Mouse (Mus musculus): ENCODE results near the gene Aprt. TPM values are rescaled to one million over a fixed set of nuclear protein-coding genes. Genes with fewer than 3 reads are reported as not detected.
"Not testable (repeated sequence)": the region's sequence is repeated elsewhere in the genome, so short reads cannot be mapped to it uniquely, and the experiment has no call there.

The Aprt gene
- polyA plus RNA-seq, 1 experiment from 2014 or later: 354 TPM

GRCm38 (mm10) chr8:122584981-122585380 lies 8.3 kb upstream of the Aprt start:
- Histone ChIP-seq H3K4me2 (no peak overlapping the region), H3K36me3 (no peaks in the 10 kb centered on the region), H3K27ac (peak overlapping the region; percentile 44; the same call in 1 of the 2 replicates), H3K27me3 (replicated peaks) (no peaks in the 10 kb centered on the region), H3K9me3 (no peaks in the 10 kb centered on the region), H3K4me1 (peaks cover 14% of the 10 kb centered on the region), H3K9ac (no peak overlapping the region), H3K4me3 (replicated peaks) (no peak overlapping the region)
- no peak for ATAC-seq (ENCODE audit: insufficient read depth, low FRiP score, low read depth)
- WGBS: 79% methylated on average over 9 of the region's 9 CpGs

GRCm38 (mm10) chr8:122580926-122581325 lies 4.2 kb upstream of the Aprt start:
- no peak overlapping the region for H3K27ac ChIP-seq
- H3K4me3 ChIP-seq (replicated peaks): no peak overlapping the region
- peaks cover 28% of the 10 kb centered on the region for H3K4me1 ChIP-seq
- no peak overlapping the region for H3K9ac ChIP-seq
- H3K4me2 ChIP-seq: no peak overlapping the region
- H3K27me3 ChIP-seq (replicated peaks): no peaks in the 10 kb centered on the region
- 32% methylated on average over 15 of the region's 15 CpGs for WGBS
- H3K9me3 ChIP-seq: no peaks in the 10 kb centered on the region
- H3K36me3 ChIP-seq: no peaks in the 10 kb centered on the region
- no peak for ATAC-seq (ENCODE audit: insufficient read depth, low FRiP score, low read depth)

- Histone ChIP-seq H3K4me1 (peaks cover 39% of the 10 kb centered on the region), H3K27me3 (replicated peaks) (no peaks in the 10 kb centered on the region), H3K36me3 (no peaks in the 10 kb centered on the region; the same call in 1 of the 2 replicates), H3K27ac (no peak overlapping the region), H3K9ac (no peak overlapping the region), H3K4me2 (no peak overlapping the region), H3K9me3 (no peaks in the 10 kb centered on the region), H3K4me3 (replicated peaks) (no peak overlapping the region)
- 36% methylated on average over 7 of the region's 7 CpGs for WGBS
- no peak for ATAC-seq (ENCODE audit: insufficient read depth, low FRiP score, low read depth)
These were observed 2.5 kb upstream of the Aprt start for GRCm38 (mm10) chr8:122579196-122579595.

- Histone ChIP-seq H3K27me3 (replicated peaks) (no peaks in the 10 kb centered on the region), H3K9ac (no peak overlapping the region), H3K4me3 (replicated peaks) (peak overlapping the region; percentile 67), H3K9me3 (no peaks in the 10 kb centered on the region), H3K36me3 (peaks cover 12% of the 10 kb centered on the region), H3K4me1 (peaks cover 39% of the 10 kb centered on the region), H3K27ac (no peak overlapping the region; the same call in 1 of the 2 replicates), H3K4me2 (peak overlapping the region; percentile 82)
- WGBS: 30% methylated on average over 10 of the region's 10 CpGs
- ATAC-seq (ENCODE audit: insufficient read depth, low FRiP score, low read depth): no peak
These were observed 407 bp upstream of the Aprt start for GRCm38 (mm10) chr8:122577116-122577515.

GRCm38 (mm10) chr8:122575735-122576647 lies 718 bp downstream of the Aprt start:
- peak overlapping the region; percentile 60 for H3K9ac ChIP-seq
- peak overlapping the region; percentile 72 for H3K27ac ChIP-seq
- H3K4me3 ChIP-seq (replicated peaks): peak overlapping the region; percentile 67
- peaks cover 35% of the 10 kb centered on the region for H3K4me1 ChIP-seq
- ATAC-seq (ENCODE audit: insufficient read depth, low FRiP score, low read depth): peak; percentile 4; the same call in 1 of the 2 replicates
- no peaks in the 10 kb centered on the region for H3K9me3 ChIP-seq
- peak overlapping the region; percentile 82 for H3K4me2 ChIP-seq
- 13% methylated on average over 21 of the region's 21 CpGs for WGBS
- H3K27me3 ChIP-seq (replicated peaks): no peaks in the 10 kb centered on the region
- peaks cover 23% of the 10 kb centered on the region for H3K36me3 ChIP-seq

GRCm38 (mm10) chr8:122575286-122575685 lies 1.4 kb downstream of the Aprt start:
- Histone ChIP-seq H3K27me3 (replicated peaks) (no peaks in the 10 kb centered on the region), H3K9me3 (no peaks in the 10 kb centered on the region), H3K4me3 (replicated peaks) (peak overlapping the region; percentile 67), H3K27ac (peak overlapping the region; percentile 76), H3K4me1 (peaks cover 30% of the 10 kb centered on the region), H3K4me2 (peak overlapping the region; percentile 82), H3K9ac (peak overlapping the region; percentile 19; the same call in 1 of the 2 replicates), H3K36me3 (peaks cover 30% of the 10 kb centered on the region)
- 59% methylated on average over 8 of the region's 8 CpGs for WGBS
- no peak for ATAC-seq (ENCODE audit: insufficient read depth, low FRiP score, low read depth)

GRCm38 (mm10) chr8:122574667-122575251 lies 1.9 kb downstream of the Aprt start:
- Histone ChIP-seq H3K9me3 (no peaks in the 10 kb centered on the region), H3K4me2 (peak overlapping the region; percentile 82), H3K27ac (peak overlapping the region; percentile 76), H3K27me3 (replicated peaks) (no peaks in the 10 kb centered on the region), H3K4me1 (peaks cover 32% of the 10 kb centered on the region), H3K4me3 (replicated peaks) (peak overlapping the region; percentile 67), H3K9ac (0 out of 2 replicates have a peak overlapping the region, but pooled peaks have one; percentile 19), H3K36me3 (peaks cover 36% of the 10 kb centered on the region)
- 20% methylated on average over 10 of the region's 10 CpGs for WGBS
- peak; percentile 13; the same call in 1 of the 2 replicates for ATAC-seq (ENCODE audit: insufficient read depth, low FRiP score, low read depth)

GRCm38 (mm10) chr8:122574264-122574663 lies 2.4 kb downstream of the Aprt start:
- Histone ChIP-seq H3K27ac (peak overlapping the region; percentile 76), H3K4me1 (peaks cover 34% of the 10 kb centered on the region), H3K9me3 (no peaks in the 10 kb centered on the region), H3K9ac (no peak overlapping the region), H3K36me3 (peaks cover 41% of the 10 kb centered on the region), H3K4me2 (peak overlapping the region; percentile 82), H3K27me3 (replicated peaks) (no peaks in the 10 kb centered on the region), H3K4me3 (replicated peaks) (no peak overlapping the region)
- 28% methylated on average over 3 of the region's 3 CpGs for WGBS
- ATAC-seq (ENCODE audit: insufficient read depth, low FRiP score, low read depth): no peak

GRCm38 (mm10) chr8:122573577-122573976 lies 3.1 kb downstream of the Aprt start:
- peaks cover 41% of the 10 kb centered on the region for H3K36me3 ChIP-seq
- no peaks in the 10 kb centered on the region for H3K27me3 ChIP-seq (replicated peaks)
- H3K9ac ChIP-seq: no peak overlapping the region
- ATAC-seq (ENCODE audit: insufficient read depth, low FRiP score, low read depth): no peak
- H3K9me3 ChIP-seq: no peaks in the 10 kb centered on the region
- 57% methylated on average over 9 of the region's 9 CpGs for WGBS
- no peak overlapping the region for H3K4me3 ChIP-seq (replicated peaks)
- no peak overlapping the region for H3K27ac ChIP-seq
- H3K4me1 ChIP-seq: peaks cover 36% of the 10 kb centered on the region
- H3K4me2 ChIP-seq: no peak overlapping the region

- H3K9me3 ChIP-seq; H3K27ac ChIP-seq; ATAC-seq (ENCODE audit: insufficient read depth, low FRiP score, low read depth); H3K27me3 ChIP-seq (replicated peaks); H3K9ac ChIP-seq; H3K4me3 ChIP-seq (replicated peaks); H3K4me2 ChIP-seq: not testable (repeated sequence)
- Histone ChIP-seq H3K36me3 (peaks cover 41% of the 10 kb centered on the region), H3K4me1 (peaks cover 36% of the 10 kb centered on the region)
- 50% methylated on average over 4 of the region's 4 CpGs for WGBS
These were observed 3.5 kb downstream of the Aprt start for GRCm38 (mm10) chr8:122573176-122573575.

GRCm38 (mm10) chr8:122572751-122573150 lies 4.0 kb downstream of the Aprt start:
- no peaks in the 10 kb centered on the region for H3K27me3 ChIP-seq (replicated peaks)
- H3K27ac ChIP-seq: no peak overlapping the region
- no peak overlapping the region for H3K9ac ChIP-seq
- no peak overlapping the region for H3K4me2 ChIP-seq
- peaks cover 36% of the 10 kb centered on the region for H3K4me1 ChIP-seq
- 87% methylated on average over 3 of the region's 3 CpGs for WGBS
- ATAC-seq (ENCODE audit: insufficient read depth, low FRiP score, low read depth): no peak
- no peak overlapping the region for H3K4me3 ChIP-seq (replicated peaks)
- H3K9me3 ChIP-seq: no peaks in the 10 kb centered on the region
- peaks cover 41% of the 10 kb centered on the region for H3K36me3 ChIP-seq

GRCm38 (mm10) chr8:122571750-122572267 lies 4.9 kb downstream of the Aprt start:
- Histone ChIP-seq H3K27me3 (replicated peaks) (no peaks in the 10 kb centered on the region), H3K4me3 (replicated peaks) (no peak overlapping the region), H3K9ac (no peak overlapping the region), H3K9me3 (no peaks in the 10 kb centered on the region), H3K36me3 (peaks cover 41% of the 10 kb centered on the region), H3K4me1 (peaks cover 36% of the 10 kb centered on the region), H3K27ac (no peak overlapping the region), H3K4me2 (no peak overlapping the region)
- no peak for ATAC-seq (ENCODE audit: insufficient read depth, low FRiP score, low read depth)
- 89% methylated on average over 17 of the region's 17 CpGs for WGBS
